Mouse (Mus musculus) midbrain, embryonic 14.5 days (tissue): ENCODE measurements around the gene Angptl3. TPM values are rescaled to one million over a fixed set of nuclear protein-coding genes. Genes with fewer than 3 reads are reported as not detected.

ENCODE experiments used
- ATAC-seq: fragments of 200-750 bp; cut with Nextera tagmentation; 2 replicates; pipeline ENCODE4 v1.8.0; 2017; ENCODE audit warnings: moderate number of reproducible peaks, moderate library complexity; ENCODE audit not compliant: low FRiP score, low TSS enrichment
- DNase-seq: peaks from one replicate; pipeline ENCODE4 v3.0.0-alpha.2; 2015
- H3K27ac ChIP-seq: fragments of 300-500 bp; sonication (generic); replicated peaks from 2 replicates; pipeline ENCODE4 v1.5.1; 2014; ENCODE audit warnings: mild to moderate bottlenecking, low read depth, low read length, moderate library complexity
- H3K27me3 ChIP-seq: fragments of 300-500 bp; sonication (generic); 2 replicates; pipeline ENCODE4 v1.6.1; 2014; ENCODE audit warnings: low read length, control low read depth, mixed read lengths; ENCODE audit not compliant: control insufficient read depth, insufficient read depth
- H3K36me3 ChIP-seq: fragments of 300-500 bp; sonication (generic); 2 replicates; pipeline ENCODE4 v1.6.1; 2014; ENCODE audit warnings: low read length, control low read depth; ENCODE audit not compliant: control insufficient read depth, insufficient read depth
- H3K4me1 ChIP-seq: fragments of 300-500 bp; sonication (generic); 2 replicates; pipeline ENCODE4 v1.6.1; 2014; ENCODE audit warnings: mild to moderate bottlenecking, antibody characterized with exemption, low read length, control low read depth; ENCODE audit not compliant: control insufficient read depth, insufficient read depth
- H3K4me2 ChIP-seq: fragments of 300-500 bp; sonication (generic); 2 replicates; pipeline ENCODE4 v1.6.1; 2014; ENCODE audit warnings: mild to moderate bottlenecking, low read length, moderate library complexity
- H3K4me3 ChIP-seq: fragments of 300-500 bp; sonication (generic); replicated peaks from 2 replicates; pipeline ENCODE4 v1.5.1; 2014; ENCODE audit warnings: low read depth, low read length
- H3K9ac ChIP-seq: fragments of 300-500 bp; sonication (generic); replicated peaks from 2 replicates; pipeline ENCODE4 v1.6.1; 2014; ENCODE audit warnings: mild to moderate bottlenecking, low read length, moderate library complexity
- H3K9me3 ChIP-seq: fragments of 300-500 bp; sonication (generic); 2 replicates; pipeline ENCODE4 v1.6.1; 2016; ENCODE audit warnings: low read length, control low read depth, mixed read lengths; ENCODE audit not compliant: control insufficient read depth
- WGBS: fragments of 180-500 bp; shearing (Covaris S2); extraction: QIAGEN DNeasy Blood & Tissue Kit; methylation state at CpG from one replicate; pipeline ENCODE4 v1.1.7; 2014; 5-methylcytosine and 5-hydroxymethylcytosine counted together
- polyA plus RNA-seq: library from polyadenylated mRNA; unstranded; fragments of >200 nt; fragmentation: Nextera tagmentation; extraction: Ambion mirVana; gene quantifications from 2 replicates; pipeline ENCODE4 v1.2.1, GENCODE M21; 2014

The Angptl3 gene
- 1.2 and 1.6 TPM in 2 replicates for polyA plus RNA-seq

DNA sequence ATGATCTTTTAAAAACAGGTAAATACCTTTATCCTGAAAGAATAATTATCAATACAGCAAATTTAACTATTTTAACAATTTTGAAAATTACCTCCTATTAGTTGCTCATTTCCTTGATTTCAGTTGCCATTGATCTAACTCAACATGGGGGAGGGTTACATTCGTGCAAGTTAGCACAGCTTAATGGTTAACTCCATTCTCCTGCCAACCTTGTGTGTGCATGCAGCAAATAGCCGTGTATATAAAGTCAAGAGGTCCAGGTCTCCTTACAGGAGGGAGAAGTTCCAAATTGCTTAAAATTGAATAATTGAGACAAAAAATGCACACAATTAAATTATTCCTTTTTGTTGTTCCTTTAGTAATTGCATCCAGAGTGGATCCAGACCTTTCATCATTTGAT lies at the start of gene Angptl3:
Gene Angptl3, plus strand, starts transcription at position 269 of the 400 bp plus-strand sequence.
- no peaks in the 10 kb centered on the region for H3K27me3 ChIP-seq
- no peak within 1 kb of the TSS for H3K27ac ChIP-seq
- ATAC-seq, result no peak
- 92% methylated on average over 2 of the region's 2 CpGs for WGBS
- H3K4me1 ChIP-seq, result no peaks in the 10 kb centered on the region
- no peaks in the 10 kb centered on the region for H3K36me3 ChIP-seq
- no peak within 1 kb of the TSS for H3K9ac ChIP-seq
- H3K4me2 ChIP-seq, result no peak within 1 kb of the TSS
- no peaks in the 10 kb centered on the region for H3K9me3 ChIP-seq
- DNase-seq, result no peak
- H3K4me3 ChIP-seq, result no peak within 1 kb of the TSS

DNA sequence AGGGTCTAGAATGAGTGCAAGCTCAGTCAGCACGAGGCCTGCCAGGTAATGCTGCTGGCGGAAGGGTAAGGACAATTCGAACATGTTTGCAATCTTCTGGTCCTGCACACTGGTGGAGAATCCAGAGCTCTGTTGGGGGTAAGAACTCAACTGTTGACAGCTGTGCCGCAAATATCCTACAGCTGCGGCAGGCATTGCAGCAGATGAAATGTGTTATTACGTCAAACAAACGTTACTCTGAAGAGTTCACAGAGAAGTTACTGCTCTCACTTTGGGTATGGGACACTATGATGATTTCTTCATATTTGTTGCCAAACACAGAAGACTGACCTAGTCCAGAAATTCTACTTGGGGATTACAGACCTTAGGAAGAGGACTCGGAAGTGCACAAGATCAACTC lies 46.1 kb upstream of the Angptl3 start:
- peaks cover 69% of the 10 kb centered on the region for H3K36me3 ChIP-seq

DNA sequence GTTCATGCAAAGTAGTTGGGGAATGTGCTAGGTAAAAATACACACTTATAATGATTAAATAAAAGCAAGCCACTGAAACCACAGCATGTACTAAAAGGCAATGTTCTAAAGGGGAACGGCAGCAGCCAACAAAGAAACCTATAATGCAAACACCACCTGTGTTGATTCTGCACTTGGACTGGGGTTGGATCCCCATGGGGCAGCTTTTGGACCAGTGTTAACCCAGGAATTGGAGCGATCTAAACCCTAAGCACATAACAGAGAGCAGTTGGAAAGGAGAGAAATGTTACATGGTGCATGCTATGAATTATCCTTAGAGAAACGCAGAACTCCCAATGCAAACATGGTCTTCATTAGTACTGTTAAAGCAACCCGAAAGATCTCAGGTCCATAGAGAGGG lies 37.3 kb upstream of the Angptl3 start:
- no peaks in the 10 kb centered on the region for H3K27me3 ChIP-seq
- DNase-seq (no peak), ATAC-seq (no peak)
- no peak overlapping the region for H3K4me3 ChIP-seq
- no peak overlapping the region for H3K27ac ChIP-seq
- no peaks in the 10 kb centered on the region for H3K9me3 ChIP-seq
- peaks cover 44% of the 10 kb centered on the region for H3K36me3 ChIP-seq
- H3K4me1 ChIP-seq, result no peaks in the 10 kb centered on the region
- H3K4me2 ChIP-seq, result no peak overlapping the region
- H3K9ac ChIP-seq, result no peak overlapping the region
- WGBS, result 89% methylated on average over 4 of the region's 4 CpGs

More for the DNA sequence above, 46.1 kb upstream of the Angptl3 start:
- Histone ChIP-seq H3K4me3 (no peak overlapping the region), H3K4me1 (no peaks in the 10 kb centered on the region), H3K27ac (no peak overlapping the region), H3K9me3 (no peaks in the 10 kb centered on the region), H3K4me2 (no peak overlapping the region), H3K9ac (no peak overlapping the region), H3K27me3 (no peaks in the 10 kb centered on the region)
- ATAC-seq, result no peak
- 97% methylated on average over 8 of the region's 8 CpGs for WGBS
- no peak for DNase-seq

DNA sequence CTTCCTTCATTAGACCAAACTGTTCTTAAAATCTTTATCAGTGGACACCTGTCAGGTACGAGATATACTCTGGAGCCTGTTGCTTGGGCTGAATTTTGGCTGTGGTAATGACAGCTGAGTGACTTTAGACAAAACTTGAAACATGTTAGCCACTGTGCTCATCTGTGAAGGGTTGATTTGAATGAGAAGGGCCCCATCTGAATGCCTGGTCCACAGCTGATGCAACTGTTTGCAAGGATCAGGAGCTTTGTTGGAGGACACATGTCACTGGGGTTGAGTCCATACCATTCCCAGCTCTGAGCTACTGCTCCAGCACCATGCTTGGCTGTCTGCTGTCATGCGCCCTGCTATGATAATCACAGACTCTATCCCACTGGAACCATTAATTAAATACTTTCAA lies 25.2 kb upstream of the Angptl3 start:
- H3K27me3 ChIP-seq, result no peaks in the 10 kb centered on the region
- H3K4me1 ChIP-seq, result no peaks in the 10 kb centered on the region
- no peak overlapping the region for H3K4me3 ChIP-seq
- H3K4me2 ChIP-seq, result no peak overlapping the region
- H3K36me3 ChIP-seq, result peaks cover 42% of the 10 kb centered on the region
- no peak for DNase-seq
- no peak overlapping the region for H3K27ac ChIP-seq
- 93% methylated on average over 2 of the region's 2 CpGs for WGBS
- ATAC-seq, result no peak
- H3K9ac ChIP-seq, result no peak overlapping the region
- no peaks in the 10 kb centered on the region for H3K9me3 ChIP-seq

DNA sequence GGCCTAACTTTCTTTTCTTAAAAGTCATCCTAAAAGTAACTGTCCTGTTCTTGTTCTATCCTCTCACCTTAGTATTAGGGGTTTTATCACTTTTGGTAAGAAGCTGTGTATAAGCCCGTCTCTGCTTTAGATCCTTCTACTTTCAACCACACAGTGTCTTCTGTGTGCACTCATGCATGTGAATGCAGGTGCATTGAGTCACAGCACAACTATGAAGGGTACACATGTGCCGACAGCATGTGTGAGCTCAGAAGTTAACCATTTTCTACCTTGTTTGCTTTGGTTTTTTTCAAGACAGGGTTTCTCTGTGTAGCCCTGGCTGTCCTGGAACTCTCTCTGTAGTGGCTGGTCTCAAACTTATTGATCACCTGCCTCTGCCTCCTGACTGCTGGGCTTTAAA lies 24.4 kb upstream of the Angptl3 start:
- Histone ChIP-seq H3K27me3 (no peaks in the 10 kb centered on the region), H3K9ac (no peak overlapping the region), H3K9me3 (no peaks in the 10 kb centered on the region), H3K4me3 (no peak overlapping the region), H3K36me3 (peaks cover 47% of the 10 kb centered on the region), H3K4me2 (no peak overlapping the region), H3K4me1 (no peaks in the 10 kb centered on the region), H3K27ac (no peak overlapping the region)
- WGBS, result 88% methylated on average over 2 of the region's 2 CpGs
- ATAC-seq, result no peak
- no peak for DNase-seq

DNA sequence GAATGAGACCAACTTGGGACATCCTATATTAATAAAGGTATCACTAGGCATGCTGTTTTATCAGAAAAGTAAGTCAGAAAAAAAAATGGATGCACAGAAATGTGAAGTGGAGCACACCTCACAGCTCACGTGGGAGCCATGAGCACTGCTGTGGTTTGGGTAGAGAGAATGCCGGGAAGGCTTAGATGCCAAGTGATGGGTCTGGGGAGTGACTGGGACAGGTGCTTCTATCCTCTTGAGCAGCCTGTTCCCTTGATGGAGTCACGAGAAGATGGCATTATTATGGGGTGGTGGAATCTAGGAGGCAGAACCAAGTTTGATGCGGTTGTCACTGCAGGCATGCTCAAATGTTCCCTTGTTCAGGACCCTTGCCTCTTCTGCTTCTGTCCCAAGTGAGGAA lies 19.7 kb upstream of the Angptl3 start:
- H3K27ac ChIP-seq, result no peak overlapping the region
- no peak overlapping the region for H3K4me2 ChIP-seq
- no peaks in the 10 kb centered on the region for H3K9me3 ChIP-seq
- ATAC-seq (no peak), DNase-seq (no peak)
- no peak overlapping the region for H3K9ac ChIP-seq
- H3K4me1 ChIP-seq, result no peaks in the 10 kb centered on the region
- no peak overlapping the region for H3K4me3 ChIP-seq
- no peaks in the 10 kb centered on the region for H3K27me3 ChIP-seq
- WGBS, result 92% methylated on average over 4 of the region's 4 CpGs
- peaks cover 68% of the 10 kb centered on the region for H3K36me3 ChIP-seq

DNA sequence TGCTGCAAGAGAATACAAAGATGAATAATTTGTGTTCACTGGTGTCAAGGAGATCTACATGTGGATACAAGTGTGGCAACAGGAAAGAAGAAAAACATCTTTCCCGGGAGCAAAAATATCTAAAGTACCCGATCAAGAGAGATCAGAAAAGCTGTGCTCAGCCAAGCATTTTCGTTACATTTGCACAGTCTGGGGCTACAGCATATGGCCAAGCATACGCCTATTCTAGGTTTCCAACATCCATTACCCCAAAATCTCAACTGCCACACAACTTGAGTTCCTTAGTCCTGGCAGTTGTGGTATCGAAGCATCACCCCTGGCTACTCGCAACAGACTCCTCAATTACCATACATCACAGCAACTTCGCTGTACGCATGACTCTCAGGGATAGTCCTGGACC lies 8.5 kb upstream of the Angptl3 start:
- H3K4me2 ChIP-seq, result no peak overlapping the region
- H3K4me1 ChIP-seq, result no peaks in the 10 kb centered on the region
- peaks cover 17% of the 10 kb centered on the region for H3K36me3 ChIP-seq
- no peak overlapping the region for H3K27ac ChIP-seq
- DNase-seq, result no peak
- no peaks in the 10 kb centered on the region for H3K27me3 ChIP-seq
- ATAC-seq, result no peak
- H3K4me3 ChIP-seq, result no peak overlapping the region
- 93% methylated on average over 8 of the region's 8 CpGs for WGBS
- H3K9ac ChIP-seq, result no peak overlapping the region
- no peaks in the 10 kb centered on the region for H3K9me3 ChIP-seq

DNA sequence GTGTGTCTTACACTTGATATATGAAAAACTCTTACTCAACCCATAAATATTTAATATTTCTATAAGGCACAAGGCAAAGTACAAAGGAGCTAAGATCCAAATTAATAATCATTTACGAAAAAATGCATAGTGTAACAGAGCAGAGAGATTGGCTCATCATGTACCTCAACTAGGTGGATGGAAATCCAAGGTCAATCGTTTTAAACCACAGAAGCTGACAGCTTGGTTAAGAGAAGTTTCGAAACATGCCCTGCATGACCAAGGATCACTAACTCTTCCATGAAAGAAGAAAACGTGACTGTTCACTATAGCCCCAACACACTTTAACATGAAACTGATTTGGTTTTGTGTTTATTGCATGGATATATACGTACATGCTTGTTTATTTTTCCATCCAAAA lies 2.4 kb upstream of the Angptl3 start:
- peaks cover under 1% of the 10 kb centered on the region; the same call in 1 of the 2 replicates for H3K36me3 ChIP-seq
- no peaks in the 10 kb centered on the region for H3K9me3 ChIP-seq
- H3K4me1 ChIP-seq, result no peaks in the 10 kb centered on the region
- no peak overlapping the region for H3K4me3 ChIP-seq
- H3K27ac ChIP-seq, result no peak overlapping the region
- no peak for DNase-seq
- no peak overlapping the region for H3K4me2 ChIP-seq
- H3K9ac ChIP-seq, result no peak overlapping the region
- WGBS, result 95% methylated on average over 5 of the region's 5 CpGs
- H3K27me3 ChIP-seq, result no peaks in the 10 kb centered on the region
- no peak for ATAC-seq

DNA sequence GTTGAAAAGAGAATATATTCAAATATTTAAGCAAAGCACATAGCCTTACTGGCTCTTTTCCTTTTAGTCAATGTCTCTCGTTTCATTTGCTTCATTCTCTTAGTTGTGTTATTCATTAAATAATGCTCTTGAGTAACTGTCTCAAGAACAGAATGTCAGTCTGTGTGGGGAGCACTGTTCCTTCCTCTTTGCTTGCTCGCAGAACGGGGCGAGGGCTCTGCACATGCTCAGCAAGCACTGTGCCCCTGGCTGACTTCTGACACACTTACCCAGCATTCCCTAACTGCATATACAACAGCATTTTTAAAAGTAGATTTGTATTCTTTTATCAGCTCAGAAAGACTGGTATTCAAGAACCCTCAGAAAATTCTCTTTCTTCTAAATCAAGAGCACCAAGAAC lies 2.2 kb downstream of the Angptl3 start:
- ATAC-seq, result no peak
- no peak overlapping the region for H3K27ac ChIP-seq
- no peaks in the 10 kb centered on the region for H3K27me3 ChIP-seq
- no peak for DNase-seq
- no peak overlapping the region for H3K9ac ChIP-seq
- H3K4me2 ChIP-seq, result no peak overlapping the region
- WGBS, result 85% methylated on average over 4 of the region's 4 CpGs
- H3K4me3 ChIP-seq, result no peak overlapping the region
- no peaks in the 10 kb centered on the region for H3K36me3 ChIP-seq
- H3K9me3 ChIP-seq, result no peaks in the 10 kb centered on the region
- H3K4me1 ChIP-seq, result no peaks in the 10 kb centered on the region
